Mouse (Mus musculus) midbrain, embryonic 10.5 days (tissue): ENCODE measurements at regions not wholly inside any gene's neighbourhood (a gene's known extent, or its start where the extent isn't known, plus 50 kb on each side); places are given as distances from the start of the nearest gene placed in this dataset.

ENCODE experiments used
- DNase-seq: peaks from one replicate; pipeline ENCODE4 v3.0.0-alpha.2; 2017; ENCODE audit warnings: low spot score
- H3K27ac ChIP-seq: fragments of 300-500 bp; sonication (generic); replicated peaks from 2 replicates; pipeline ENCODE4 v1.5.1; 2016; ENCODE audit warnings: mild to moderate bottlenecking
- H3K27me3 ChIP-seq: fragments of 300-500 bp; sonication (generic); 2 replicates; pipeline ENCODE4 v1.6.1; 2016; ENCODE audit warnings: low read depth, mild to moderate bottlenecking; ENCODE audit not compliant: poor library complexity, severe bottlenecking
- H3K36me3 ChIP-seq: fragments of 300-500 bp; sonication (generic); 2 replicates; pipeline ENCODE4 v1.6.1; 2016; ENCODE audit warnings: mild to moderate bottlenecking, moderate library complexity
- H3K4me1 ChIP-seq: fragments of 300-500 bp; sonication (generic); 2 replicates; pipeline ENCODE4 v1.6.1; 2016
- H3K4me3 ChIP-seq: fragments of 300-500 bp; sonication (generic); 2 replicates; pipeline ENCODE4 v1.5.1; 2016; ENCODE audit warnings: mild to moderate bottlenecking, moderate library complexity
- H3K9me3 ChIP-seq: fragments of 300-500 bp; sonication (generic); replicated peaks from 2 replicates; pipeline ENCODE4 v1.6.1; 2016; ENCODE audit warnings: mild to moderate bottlenecking
- WGBS: fragments of 180-500 bp; shearing (Covaris S2); methylation state at CpG from one replicate; pipeline ENCODE4 v1.1.7; 2016; 5-methylcytosine and 5-hydroxymethylcytosine counted together

DNA sequence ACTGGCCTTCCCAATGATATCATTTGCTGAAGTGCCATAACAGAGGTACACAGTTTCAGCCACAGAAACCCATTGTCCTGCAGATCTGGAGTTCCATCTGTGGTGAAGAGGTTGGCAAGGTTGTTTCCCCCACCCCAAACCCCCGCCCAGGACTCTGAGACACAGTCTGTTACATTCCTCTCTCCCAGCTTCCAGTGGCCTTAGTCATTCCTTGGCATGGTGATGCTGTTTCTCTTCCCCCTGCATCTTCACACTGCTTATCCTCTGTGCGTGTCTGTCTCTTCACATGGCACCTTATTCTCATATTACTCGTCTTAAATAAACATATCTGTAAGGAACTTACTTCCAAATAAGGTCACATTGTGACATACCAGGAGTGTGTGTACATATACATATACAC is 206.5 kb downstream of the Nfkbiz start:
- Histone ChIP-seq H3K36me3 (no peaks in the 10 kb centered on the region), H3K9me3 (no peaks in the 10 kb centered on the region), H3K4me1 (no peaks in the 10 kb centered on the region), H3K27me3 (no peaks in the 10 kb centered on the region), H3K4me3 (no peak overlapping the region), H3K27ac (no peak overlapping the region)
- no peak for DNase-seq
- WGBS = 89% methylated on average over 3 of the region's 3 CpGs

DNA sequence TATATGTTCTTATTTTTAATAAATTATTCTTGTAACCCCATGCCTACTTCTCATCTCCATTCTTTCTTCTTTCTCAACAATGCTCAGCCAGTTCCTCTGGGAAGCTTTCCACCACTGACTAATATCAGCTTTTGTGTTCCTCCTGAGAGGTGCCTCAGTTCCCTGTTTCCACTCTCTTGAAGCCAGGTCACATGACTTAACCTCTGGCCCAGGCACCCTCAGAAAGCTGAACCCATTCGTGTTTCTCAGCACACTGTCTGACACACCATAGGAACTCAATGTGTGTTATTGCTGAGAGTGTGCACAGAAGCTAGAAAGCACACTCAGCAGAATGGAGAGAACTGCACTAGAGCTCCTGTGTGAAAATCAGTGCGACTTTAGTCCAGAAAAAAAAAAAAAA is 207.1 kb downstream of the Nfkbiz start:
- Histone ChIP-seq H3K27me3 (no peaks in the 10 kb centered on the region), H3K4me1 (no peaks in the 10 kb centered on the region), H3K4me3 (no peak overlapping the region), H3K27ac (no peak overlapping the region), H3K36me3 (no peaks in the 10 kb centered on the region), H3K9me3 (no peaks in the 10 kb centered on the region)
- DNase-seq = no peak
- WGBS = 72% methylated on average over 2 of the region's 2 CpGs

DNA sequence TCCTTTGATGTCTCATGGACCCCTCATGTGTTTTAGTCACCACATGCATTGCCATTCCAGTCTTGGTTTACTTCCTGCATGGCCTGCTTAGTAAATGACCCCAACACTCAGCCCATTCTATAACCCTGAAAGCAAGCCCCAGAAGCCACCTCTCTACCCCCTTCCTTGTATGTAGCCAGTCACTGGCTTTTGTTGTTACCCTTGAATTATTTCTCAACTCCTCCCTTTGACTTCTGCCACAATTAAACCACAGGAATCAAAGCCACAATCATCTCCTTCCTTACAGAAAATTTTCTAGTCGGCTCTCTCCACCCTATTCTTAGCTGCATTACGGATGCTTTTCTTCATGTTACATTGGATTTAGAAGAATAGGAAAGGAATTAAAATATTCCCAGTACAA is 207.7 kb downstream of the Nfkbiz start:
- Histone ChIP-seq H3K4me3 (no peak overlapping the region), H3K9me3 (peaks cover 3% of the 10 kb centered on the region; the same call in 1 of the 2 replicates), H3K4me1 (no peaks in the 10 kb centered on the region), H3K27ac (no peak overlapping the region), H3K27me3 (no peaks in the 10 kb centered on the region), H3K36me3 (no peaks in the 10 kb centered on the region)
- WGBS = 87% methylated on average over 2 of the region's 2 CpGs
- DNase-seq = no peak

DNA sequence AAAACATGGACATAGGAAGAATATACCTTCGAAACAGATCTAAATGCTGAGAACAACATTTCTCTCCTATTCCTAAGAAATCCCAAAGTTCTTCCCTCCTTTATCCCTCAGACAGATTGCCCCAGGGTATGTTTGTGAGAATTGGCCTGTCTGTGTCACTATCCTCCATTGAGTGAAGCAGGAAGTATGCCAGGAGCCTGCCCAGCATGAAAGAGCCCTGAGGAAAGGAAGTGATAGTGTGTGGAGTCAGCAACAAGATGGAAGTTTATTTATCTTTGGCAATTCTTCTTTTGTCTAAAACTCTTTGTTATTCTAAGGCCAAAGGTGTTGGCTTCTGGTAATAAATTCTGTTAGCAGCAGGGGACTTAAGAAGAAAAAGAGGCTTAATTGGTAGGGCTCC is 211.2 kb downstream of the Nfkbiz start:
- Histone ChIP-seq H3K36me3 (no peaks in the 10 kb centered on the region), H3K4me1 (no peaks in the 10 kb centered on the region), H3K4me3 (no peak overlapping the region), H3K27ac (no peak overlapping the region), H3K27me3 (no peaks in the 10 kb centered on the region), H3K9me3 (peaks cover 6% of the 10 kb centered on the region; the same call in 1 of the 2 replicates)
- WGBS = 90% methylated on average over 1 of the region's 1 CpGs
- DNase-seq = no peak

DNA sequence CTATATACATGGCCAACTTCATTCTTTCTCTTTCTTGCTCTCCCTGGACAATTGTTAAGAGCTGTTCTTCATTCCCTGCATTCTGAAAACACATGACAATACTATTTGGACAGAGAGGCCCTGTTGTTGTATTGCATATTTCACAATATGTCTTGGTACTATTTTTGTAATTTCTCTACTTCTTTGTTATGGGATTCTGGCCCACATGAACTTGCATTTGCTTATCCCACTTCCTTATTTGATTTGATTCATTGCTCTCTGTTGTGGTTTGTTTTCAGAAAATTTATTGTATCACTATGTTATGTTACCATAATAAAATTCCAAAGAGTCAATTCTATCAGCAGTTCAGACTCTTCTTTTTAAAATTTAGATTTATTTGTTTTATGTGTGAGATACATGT is 215.3 kb downstream of the Nfkbiz start:
- no peak for DNase-seq
- Histone ChIP-seq H3K27me3 (no peaks in the 10 kb centered on the region), H3K4me3 (no peak overlapping the region), H3K4me1 (no peaks in the 10 kb centered on the region), H3K36me3 (no peaks in the 10 kb centered on the region), H3K9me3 (peaks cover 6% of the 10 kb centered on the region; the same call in 1 of the 2 replicates), H3K27ac (no peak overlapping the region)

DNA sequence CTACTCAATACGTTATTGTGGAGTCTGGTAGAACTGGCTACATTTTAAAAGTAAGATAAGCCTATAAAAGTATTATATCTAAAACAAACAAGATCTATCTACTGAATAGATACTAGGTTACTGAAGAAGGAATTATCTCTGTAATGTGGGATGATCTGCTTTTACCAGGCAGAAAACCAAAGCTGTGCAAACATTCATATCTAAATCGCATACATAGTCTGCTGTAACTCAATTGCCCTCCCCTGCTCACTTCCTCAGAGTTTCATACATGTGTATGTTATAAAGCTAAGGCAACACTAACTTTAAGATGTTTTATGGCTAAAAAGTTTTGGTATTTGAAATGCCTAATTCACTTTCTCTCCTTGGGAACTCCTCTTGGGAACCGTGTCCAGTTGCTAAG is 219.0 kb downstream of the Nfkbiz start:
- no peaks in the 10 kb centered on the region for H3K4me1 ChIP-seq
- H3K27me3 ChIP-seq = no peaks in the 10 kb centered on the region
- no peak overlapping the region for H3K27ac ChIP-seq
- no peaks in the 10 kb centered on the region for H3K36me3 ChIP-seq
- 80% methylated on average over 3 of the region's 3 CpGs for WGBS
- H3K4me3 ChIP-seq = no peak overlapping the region
- H3K9me3 ChIP-seq = no peaks in the 10 kb centered on the region
- DNase-seq = no peak

DNA sequence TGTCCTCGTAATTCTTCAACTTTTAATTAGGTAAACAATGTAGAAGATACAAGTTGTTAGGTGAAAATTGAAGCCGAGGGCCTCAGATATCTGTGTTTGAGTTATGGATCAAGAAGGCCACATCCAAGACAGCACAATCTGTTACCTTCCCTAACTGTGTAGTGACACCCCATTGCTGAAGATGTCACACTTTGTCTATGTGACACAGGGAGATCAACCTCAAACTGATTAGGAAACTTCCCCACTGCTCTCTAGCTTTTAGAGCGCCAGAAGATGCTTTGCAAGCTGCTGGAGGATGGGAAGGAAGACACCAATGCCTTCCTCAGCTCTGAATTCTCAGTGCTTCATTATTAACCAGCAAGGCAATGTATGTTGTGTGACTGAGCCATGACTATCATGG is 220.7 kb downstream of the Nfkbiz start:
- Histone ChIP-seq H3K4me1 (no peaks in the 10 kb centered on the region), H3K9me3 (no peaks in the 10 kb centered on the region), H3K4me3 (no peak overlapping the region), H3K27me3 (no peaks in the 10 kb centered on the region), H3K36me3 (no peaks in the 10 kb centered on the region), H3K27ac (no peak overlapping the region)
- no peak for DNase-seq
- 85% methylated on average over 3 of the region's 3 CpGs for WGBS

DNA sequence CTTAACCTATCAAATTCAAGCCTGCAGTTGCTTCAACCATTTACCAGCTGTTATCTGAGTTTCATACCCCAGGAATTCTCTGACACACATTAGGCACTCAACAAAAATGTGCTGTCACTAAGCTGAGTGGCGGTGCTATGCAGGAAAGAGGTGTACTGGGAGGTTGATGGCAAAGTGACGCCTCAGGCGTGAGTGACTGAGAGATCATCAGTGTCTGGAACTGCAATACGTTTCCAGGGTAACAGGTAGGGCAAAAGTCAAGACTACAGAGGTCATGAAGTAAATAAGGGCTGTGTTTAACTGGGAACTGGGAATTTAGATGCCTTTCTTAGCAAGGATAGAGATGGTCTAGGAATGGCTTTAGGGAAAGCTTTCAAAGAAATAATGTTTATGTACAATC is 221.2 kb downstream of the Nfkbiz start:
- WGBS = 71% methylated on average over 4 of the region's 4 CpGs
- H3K4me1 ChIP-seq = no peaks in the 10 kb centered on the region
- no peaks in the 10 kb centered on the region for H3K36me3 ChIP-seq
- no peaks in the 10 kb centered on the region for H3K9me3 ChIP-seq
- DNase-seq = no peak
- no peak overlapping the region for H3K4me3 ChIP-seq
- no peaks in the 10 kb centered on the region for H3K27me3 ChIP-seq
- no peak overlapping the region for H3K27ac ChIP-seq

DNA sequence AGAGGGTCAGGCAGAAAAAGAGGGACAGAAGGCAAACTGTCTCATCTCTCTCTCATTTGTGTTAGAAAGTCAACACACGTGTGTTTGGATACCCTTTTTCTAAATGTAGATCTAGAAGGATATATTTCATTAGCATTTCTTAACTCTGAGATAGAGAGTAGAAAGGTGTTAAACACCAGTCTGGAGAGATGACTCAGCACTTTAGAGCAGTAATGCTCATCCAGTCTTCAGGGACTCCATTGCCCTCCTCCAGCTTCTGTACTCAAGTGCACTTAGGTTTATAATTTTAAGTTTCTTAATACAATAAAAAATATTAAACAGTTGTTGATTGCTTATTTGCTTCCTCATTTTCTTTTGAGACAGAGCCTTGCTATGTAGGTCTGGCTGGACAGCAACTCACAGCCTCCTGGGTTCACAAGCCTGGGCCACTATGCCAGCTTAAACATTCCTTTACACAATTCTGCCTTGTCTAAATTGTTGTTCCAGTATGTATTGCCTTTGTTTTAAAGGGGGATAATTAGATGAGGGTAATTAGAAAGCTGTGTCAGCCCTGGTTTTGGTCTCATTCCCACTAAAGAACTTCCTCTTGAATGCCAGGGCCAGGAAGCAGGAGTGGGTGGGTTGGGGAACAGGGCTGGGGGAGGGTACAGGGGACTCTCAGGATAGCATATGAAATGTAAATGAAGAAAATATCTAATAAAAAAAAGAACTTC is 222.1 kb downstream of the Nfkbiz start:
- H3K36me3 ChIP-seq = no peaks in the 10 kb centered on the region
- no peaks in the 10 kb centered on the region for H3K9me3 ChIP-seq
- H3K4me1 ChIP-seq = no peaks in the 10 kb centered on the region
- no peak overlapping the region for H3K4me3 ChIP-seq
- no peak for DNase-seq
- no peak overlapping the region for H3K27ac ChIP-seq
- H3K27me3 ChIP-seq = no peaks in the 10 kb centered on the region
- 85% methylated on average over 1 of the region's 1 CpGs for WGBS

DNA sequence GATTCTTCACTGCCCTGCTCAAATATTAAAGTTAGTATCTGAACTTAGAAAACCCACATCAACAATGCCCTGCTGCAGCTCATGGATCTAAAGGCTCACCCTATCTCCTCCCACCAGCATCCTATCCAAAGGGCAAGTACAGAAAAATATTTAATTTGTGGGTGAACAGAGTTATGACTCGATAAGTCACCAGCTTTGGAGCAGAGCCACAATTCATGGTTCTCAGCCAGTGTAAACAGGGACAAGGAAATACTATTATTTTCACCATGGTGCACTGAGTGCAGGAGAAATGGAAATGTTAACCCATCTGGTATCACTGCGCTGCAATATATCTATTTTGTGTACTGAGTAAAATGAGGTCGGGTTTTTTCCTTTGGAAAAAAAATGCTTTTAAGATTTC is 225.8 kb downstream of the Nfkbiz start:
- WGBS = 90% methylated on average over 3 of the region's 3 CpGs

DNA sequence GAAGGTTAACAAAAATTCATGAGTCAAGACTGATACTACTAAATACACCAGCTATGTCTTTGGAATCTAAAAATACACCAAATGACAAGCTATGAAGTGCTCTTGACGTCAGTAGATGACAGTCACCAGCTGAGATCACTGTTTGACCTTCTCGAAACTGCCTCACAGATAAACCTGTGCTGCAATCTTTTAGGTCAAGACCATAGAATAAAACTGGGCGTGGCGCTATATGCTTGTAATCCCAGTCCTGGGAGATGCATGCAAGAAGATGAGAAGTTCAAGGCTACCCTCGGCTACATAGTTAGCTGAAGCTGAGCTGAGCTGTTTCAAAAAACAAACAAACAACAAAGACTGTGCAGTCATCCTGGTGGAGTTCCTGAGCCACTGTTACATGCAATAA is 226.7 kb downstream of the Nfkbiz start:
- DNase-seq = no peak
- Histone ChIP-seq H3K27me3 (no peaks in the 10 kb centered on the region), H3K27ac (no peak overlapping the region), H3K4me1 (no peaks in the 10 kb centered on the region), H3K36me3 (no peaks in the 10 kb centered on the region), H3K4me3 (no peak overlapping the region), H3K9me3 (no peaks in the 10 kb centered on the region)
- WGBS = 89% methylated on average over 5 of the region's 5 CpGs

More for the DNA sequence above, 225.8 kb downstream of the Nfkbiz start:
- Histone ChIP-seq H3K36me3 (no peaks in the 10 kb centered on the region), H3K9me3 (no peaks in the 10 kb centered on the region), H3K4me3 (no peak overlapping the region), H3K27me3 (no peaks in the 10 kb centered on the region), H3K4me1 (no peaks in the 10 kb centered on the region), H3K27ac (no peak overlapping the region)
- no peak for DNase-seq

DNA sequence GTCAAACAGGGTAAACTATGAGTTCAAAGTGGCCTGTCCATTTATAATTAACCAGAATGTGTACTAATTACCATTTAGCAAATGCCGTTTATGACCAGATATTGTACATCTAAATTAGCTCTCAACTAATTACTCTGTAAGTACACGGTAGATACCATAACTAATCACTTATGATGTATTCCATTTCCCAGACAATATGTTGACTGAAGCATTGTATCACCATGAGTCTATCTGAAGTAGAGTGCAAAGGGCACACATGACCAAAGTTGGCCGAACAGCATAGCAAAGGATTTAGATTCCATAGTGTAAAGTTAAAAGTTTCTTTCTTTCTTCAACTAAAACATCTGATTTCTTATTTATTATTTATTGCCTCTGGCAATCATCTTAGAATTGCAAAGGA is 227.5 kb downstream of the Nfkbiz start:
- no peak overlapping the region for H3K4me3 ChIP-seq
- no peak overlapping the region for H3K27ac ChIP-seq
- WGBS = 91% methylated on average over 3 of the region's 3 CpGs
- no peaks in the 10 kb centered on the region for H3K27me3 ChIP-seq
- no peak for DNase-seq
- H3K9me3 ChIP-seq = no peaks in the 10 kb centered on the region
- H3K4me1 ChIP-seq = no peaks in the 10 kb centered on the region
- H3K36me3 ChIP-seq = no peaks in the 10 kb centered on the region

DNA sequence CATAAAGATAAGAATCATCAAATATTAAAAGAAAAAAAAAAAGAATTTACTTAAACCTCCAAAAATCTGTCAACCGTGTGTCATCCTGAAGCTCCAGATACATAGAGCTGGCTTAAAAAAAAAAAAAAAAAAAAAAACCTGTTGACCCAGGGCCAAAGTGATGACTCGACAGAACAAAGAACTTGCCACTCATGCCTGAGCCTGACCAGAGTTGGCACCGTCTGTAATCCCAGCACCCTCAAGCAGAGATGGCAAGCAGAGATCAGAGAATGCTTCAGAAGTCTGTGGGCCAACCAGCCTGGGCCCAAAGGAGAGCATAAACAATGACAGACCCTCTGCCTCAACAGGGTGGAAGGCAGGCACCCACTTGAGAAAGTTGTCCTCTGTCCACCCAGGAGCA is 230.3 kb downstream of the Nfkbiz start:
- Histone ChIP-seq H3K4me3 (no peak overlapping the region), H3K9me3 (no peaks in the 10 kb centered on the region), H3K27ac (no peak overlapping the region), H3K36me3 (no peaks in the 10 kb centered on the region), H3K27me3 (no peaks in the 10 kb centered on the region), H3K4me1 (no peaks in the 10 kb centered on the region)
- DNase-seq = no peak
- WGBS = 83% methylated on average over 3 of the region's 3 CpGs
